Mouse (Mus musculus): ENCODE measurements around the gene Pcp4.

The Pcp4 gene

DNA sequence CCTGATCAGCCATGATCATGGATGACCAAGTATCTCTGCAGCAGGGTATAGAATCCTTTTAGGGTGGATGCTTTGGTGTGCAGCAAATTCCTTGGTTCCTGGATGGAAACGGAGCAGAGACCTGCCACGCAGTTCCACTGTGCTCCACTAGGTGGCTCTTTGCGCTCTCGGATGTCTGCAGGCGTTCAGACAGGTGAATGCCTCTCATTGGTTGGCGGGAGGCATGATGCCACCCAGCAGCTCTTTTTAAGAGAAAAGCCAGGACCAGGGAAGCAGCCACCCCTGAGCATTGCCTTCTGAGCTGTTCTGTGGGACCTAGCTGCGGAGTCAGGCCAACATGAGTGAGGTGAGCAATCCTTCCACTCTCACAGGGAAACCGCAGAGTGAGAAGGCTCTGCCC is at the start of gene Pcp4:
Gene Pcp4, plus strand, starts transcription at position 162 of the 400 bp plus-strand sequence.
- peak; percentile 48 for DNase-seq (ENCODE audit: low spot score)

DNA sequence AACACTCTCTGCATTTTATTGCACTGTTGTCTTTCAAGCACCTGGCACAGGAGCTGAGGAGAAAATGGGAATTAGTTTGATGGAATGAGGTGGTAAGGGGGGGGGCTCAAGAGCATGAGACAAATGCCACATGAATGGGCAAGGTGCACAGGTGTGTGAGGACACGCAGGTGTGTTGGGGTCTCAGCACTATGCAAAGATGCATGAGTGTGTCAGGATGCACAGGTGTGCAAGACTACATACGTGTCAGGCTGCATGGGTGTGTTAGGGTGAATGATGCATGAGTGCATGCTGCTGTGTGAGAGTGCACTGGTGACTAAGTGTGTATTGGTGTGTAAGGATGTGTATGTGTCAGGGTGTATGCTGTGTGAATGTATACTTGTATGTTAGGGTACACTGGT is 42.4 kb upstream of the Pcp4 start:
- DNase-seq (ENCODE audit: low spot score) = no peak

DNA sequence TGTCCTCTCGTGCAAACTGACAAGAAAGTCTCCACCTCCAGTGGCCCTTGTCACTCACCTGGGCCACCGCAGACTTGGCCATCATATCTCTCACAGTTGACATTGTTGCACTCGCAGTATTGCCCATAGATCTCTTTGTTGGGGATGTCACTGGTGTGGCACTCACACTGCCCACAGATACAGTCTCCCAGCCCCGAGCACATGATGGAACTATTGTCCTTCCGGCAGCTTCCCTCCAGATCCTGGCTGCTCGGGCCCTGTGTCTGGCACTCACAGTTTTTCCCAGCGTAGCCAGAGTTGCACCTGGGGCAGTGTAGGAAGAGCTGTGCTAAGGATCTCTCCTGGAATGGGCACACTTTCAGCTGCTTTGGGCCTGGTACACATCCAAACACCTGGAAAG is 40.7 kb upstream of the Pcp4 start:
- no peak for DNase-seq (ENCODE audit: low spot score)

DNA sequence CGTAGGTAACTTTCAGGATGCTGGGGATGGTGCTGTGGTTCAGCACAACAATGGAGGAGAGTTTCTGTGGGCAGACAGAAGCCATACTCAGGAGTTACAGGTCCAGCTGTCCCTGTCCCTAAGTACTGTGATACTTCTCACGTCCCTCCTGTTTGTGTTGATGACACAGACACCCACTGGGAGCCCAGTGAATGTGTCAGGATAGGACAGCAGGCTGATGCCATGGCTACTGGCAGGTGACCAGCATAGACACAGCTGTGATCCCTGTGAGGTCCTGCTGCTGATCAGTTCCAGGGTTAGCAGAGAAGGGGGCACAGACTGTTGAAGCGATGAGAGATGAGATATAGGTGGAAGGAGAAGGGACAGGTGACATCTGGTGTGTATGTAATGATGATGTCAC is 38.4 kb upstream of the Pcp4 start:
- DNase-seq (ENCODE audit: low spot score) = no peak

DNA sequence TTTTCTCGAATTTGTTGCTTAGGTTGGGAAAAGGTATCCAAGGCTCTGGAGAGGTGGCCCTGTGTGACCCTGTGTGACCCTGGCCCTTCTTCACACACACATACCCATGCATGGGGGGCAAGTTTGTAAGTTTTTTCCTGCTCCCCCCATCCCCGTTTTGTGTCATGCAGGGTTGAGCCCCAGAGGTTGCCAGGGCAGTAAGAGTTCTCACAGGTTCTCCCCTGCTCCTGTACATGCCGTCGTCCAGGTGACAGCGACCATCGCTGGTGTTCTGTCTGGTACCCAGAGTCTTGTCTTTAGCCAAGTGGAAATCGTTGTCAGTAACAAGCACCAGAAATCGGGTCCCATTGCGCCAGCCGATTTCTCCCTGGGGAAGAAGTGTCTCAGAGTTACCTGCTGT is 34.1 kb upstream of the Pcp4 start:
- DNase-seq (ENCODE audit: low spot score) = no peak

DNA sequence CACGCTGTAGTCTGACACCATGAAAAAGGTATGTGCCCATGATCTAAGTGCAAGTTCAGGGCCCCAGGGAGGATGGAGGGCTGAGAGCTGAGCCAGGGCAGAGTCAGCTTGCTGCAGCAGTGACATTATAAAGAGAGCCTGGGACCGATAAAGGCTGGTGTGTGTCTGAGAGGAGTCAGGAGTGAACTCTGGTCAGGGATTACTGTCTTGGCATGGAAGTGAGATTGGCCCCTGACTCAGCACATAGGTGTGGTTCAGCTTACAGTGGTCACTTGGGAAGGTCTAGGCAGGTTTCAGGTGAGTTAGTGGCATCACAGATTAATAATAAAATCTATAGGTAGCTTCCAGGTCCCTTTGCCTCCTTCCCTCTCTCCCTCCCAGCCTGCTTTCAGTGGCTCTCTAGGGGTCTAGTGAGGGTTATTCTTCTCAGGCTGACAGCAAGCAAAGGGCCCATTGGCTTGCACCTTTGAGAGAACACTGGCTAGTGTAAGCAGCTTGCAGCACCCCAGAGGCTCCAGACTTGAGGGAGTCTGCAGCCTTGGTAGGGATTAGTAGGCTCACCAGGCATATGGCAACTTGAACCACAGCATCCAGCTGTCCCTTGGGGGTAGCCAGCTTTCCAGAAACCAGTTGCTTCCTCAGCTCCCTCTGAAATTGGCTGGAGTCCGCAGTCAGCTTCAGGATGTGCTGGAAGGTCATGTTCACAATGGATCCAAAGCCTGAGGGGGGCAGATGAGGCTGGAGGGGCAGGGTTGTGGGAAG is 33.2 kb upstream of the Pcp4 start:
- DNase-seq (ENCODE audit: low spot score) = no peak

DNA sequence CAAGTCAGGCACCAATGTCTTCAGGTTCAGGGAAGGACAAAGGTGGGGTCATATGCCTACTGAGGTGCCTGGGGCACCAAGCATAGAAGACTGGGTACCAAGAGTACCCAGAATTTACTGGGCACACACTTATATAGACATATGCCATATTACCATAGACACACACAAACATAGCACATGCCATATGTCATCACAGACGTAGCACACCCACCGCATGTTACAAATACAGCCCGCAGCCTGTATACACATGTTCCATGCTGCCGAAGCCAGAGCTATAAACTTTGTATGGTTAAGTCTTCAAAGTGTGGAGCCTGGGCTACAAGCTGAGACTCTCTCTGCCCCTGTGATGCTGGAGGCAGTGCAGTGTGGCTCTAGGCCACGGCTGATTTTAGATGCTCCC is 28.5 kb upstream of the Pcp4 start:
- DNase-seq (ENCODE audit: low spot score) = no peak

DNA sequence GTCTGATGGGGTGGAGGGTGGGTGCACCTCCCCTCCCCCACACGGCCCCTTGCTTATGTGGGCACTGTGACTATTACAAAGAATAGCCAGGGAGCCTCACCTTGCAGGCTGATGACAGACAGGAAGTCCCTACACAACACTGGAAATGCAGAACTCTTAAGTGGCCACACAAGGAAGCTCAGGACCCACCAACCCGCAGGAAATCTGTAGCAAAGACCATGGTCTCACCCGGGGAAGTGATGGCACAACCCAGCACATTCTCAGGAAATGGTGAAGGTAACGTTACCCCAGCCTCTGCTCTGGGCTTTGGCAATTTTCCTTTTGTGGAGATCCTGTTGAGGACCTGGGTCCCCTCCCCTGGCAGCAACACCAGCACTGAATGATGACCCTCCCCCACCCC is 27.7 kb upstream of the Pcp4 start:
- DNase-seq (ENCODE audit: low spot score) = no peak

DNA sequence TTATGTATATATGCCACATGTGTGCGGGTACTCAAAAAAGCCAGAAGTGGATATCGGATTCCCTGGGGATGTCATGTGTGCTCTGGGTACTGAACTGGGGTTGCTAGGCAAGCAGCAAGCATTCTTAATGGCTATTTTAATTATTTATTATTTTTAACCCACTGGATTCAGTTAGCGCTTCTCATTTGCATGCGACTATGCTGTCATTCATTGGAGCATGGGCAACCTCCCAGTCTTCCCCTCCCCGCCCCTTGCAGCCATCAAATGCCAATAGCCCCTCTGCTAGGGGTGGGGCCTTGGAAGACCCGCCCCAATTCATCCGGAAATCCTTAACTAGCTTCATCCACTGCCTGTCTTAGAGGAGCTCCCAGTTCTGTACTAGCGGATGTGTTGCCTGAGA is 26.5 kb upstream of the Pcp4 start:
- DNase-seq (ENCODE audit: low spot score) = no peak

DNA sequence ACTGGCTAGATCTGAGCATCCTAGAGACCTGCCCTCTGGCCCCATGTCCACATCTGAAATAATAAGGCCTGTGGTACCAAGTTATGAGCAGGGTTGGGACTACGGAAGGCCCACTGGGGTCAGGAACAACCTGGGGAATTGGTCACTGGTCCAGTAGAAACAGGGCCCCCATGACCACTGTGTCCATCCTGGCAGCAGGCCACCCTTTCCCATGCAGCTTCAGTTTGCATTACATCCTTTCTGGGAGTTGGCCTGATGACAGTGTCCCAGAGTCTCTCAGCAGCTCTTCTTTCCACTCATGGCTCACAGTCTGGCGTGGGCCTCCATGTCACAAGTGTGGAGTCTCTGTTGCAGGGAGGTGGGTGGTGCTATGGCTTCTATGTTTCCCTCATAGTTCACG is 25.6 kb upstream of the Pcp4 start:
- DNase-seq (ENCODE audit: low spot score) = no peak

DNA sequence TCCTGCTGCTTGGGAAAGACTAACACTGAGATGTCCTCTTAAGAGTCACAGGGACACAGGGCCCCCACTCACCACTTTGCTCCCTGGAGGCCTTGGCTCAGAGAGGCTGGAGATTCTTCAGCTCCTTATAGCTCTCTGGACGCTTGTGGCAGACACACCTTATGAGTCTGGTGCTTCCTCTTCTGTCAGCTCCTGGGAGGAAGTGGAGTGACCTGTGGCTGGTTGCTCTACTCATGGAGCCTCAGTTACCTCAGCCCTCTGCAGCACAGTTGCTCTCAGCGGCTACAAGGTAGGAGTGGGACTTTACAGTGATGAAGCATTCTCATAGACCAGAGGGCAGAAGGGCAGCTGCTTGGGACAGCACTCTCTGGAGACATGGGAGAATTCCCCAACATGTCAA is 23.9 kb upstream of the Pcp4 start, which contains the start of gene Itgb2l:
Gene Itgb2l, minus strand, starts transcription at position 152 of the 400 bp plus-strand sequence.
- no peak for DNase-seq (ENCODE audit: low spot score)

DNA sequence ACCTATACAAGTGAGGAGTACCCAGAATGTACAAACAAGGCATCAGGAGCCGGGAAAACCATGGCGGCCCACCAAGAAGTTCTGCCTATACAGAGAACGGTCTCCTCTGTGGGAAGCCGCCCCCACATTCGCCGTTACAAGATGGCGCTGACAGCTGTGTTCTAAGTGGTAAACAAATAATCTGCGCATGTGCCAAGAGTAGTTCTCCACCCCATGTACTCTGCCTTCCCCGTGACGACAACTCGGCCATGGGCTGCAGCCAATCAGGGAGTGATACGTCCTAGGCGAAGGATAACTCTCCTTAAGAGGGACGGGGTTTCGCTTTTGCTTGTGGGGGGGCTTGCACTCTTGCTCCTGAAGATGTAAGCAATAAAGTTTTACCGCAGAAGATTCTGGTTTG is 16.5 kb upstream of the Pcp4 start:
- peak; percentile 7 for DNase-seq (ENCODE audit: low spot score)

DNA sequence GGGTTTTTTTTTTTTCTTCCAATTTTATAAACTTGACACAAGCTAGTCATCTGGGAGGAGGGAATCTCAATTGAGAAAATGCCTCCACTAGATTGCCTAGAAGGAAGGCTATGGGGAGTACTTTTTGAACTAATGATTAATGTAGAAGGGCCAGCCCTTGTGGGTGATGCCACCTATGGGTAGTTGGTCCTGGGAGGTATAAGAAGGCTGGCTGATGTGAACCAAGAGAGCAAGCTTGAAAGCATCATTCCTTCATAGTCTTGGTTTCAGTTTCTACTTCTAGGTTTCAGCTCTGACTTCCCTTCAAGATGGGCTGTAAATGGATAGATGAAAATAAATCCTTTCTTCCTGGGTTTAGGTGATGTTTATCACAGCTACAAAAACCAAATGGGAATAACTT is 13.3 kb upstream of the Pcp4 start:
- no peak for DNase-seq (ENCODE audit: low spot score)

DNA sequence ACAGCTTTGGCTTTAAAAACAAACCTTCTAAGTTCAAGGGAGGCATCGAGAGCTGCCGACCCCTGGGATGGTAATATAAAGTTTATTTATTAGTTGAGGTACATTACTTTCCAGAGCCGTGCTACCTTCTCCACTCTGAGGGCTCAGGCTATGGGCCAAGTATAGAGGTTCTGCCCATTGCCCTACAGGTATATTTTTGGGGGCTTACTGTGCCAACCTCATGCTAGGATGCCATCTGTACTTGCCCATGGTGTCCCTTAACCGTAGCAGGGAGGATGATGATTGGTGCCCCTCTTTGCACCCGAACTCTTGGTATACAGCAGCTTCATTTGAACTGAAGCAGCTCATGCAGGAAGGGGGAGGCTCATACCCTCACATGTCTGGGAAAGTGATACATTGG is 9.8 kb upstream of the Pcp4 start:
- no peak for DNase-seq (ENCODE audit: low spot score)

DNA sequence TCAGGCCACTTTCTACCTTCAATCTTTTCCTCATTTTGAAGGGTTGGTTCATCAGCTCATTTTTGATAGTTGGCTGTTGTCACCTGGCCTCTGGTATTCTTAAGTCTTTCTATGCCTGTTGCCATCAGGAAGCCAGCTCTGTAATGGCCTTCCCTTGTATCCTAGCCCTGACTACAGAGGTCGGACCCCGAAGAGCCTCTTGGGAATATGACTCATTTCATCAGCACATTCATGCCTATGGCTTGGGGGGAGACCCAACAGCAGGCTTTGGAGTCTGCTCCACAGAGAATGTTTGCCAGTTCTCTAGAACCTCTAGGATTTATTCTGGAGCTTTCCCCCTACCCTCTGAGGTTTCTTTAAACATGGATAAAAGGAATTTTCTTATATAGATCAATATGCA is 8.1 kb upstream of the Pcp4 start:
- DNase-seq (ENCODE audit: low spot score) = no peak

DNA sequence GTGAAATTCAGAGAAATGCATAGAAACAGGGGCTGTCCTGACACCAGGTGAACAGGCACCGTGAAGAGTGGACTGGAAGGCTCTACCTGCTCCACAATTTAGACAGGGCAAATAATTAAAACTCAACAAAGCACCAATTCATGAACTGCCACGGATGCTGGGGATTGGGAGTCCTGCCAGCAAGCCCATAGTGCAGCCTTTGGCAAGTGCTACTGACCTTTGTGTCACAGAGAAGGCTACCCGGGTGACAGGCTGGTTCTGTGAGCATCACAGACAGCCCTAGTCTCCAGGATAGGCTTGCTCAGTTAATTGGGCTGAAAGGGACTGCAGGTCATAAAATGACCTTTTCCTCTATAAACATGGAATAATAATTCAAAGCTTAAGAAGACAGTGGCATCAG is 6.6 kb upstream of the Pcp4 start:
- DNase-seq (ENCODE audit: low spot score) = no peak

DNA sequence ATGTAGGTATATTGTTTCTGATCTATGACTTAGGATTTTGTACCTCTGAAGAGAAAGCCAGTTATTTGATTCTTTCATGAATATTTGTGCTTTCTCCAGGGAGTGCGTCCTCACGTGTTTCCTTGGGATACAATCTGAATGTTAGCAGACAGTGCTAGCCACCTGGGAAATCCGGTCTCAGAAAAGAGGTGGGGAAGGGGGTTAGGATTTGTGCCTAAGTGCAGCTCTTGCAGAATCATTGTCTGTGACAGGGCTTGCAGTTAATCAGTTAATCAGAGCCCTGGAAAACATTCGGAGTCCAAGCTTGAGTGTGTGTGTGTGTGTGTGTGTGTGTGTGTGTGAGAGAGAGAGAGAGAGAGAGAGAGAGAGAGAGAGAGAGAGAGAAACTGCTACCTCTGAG is 605 bp downstream of the Pcp4 start:
- DNase-seq (ENCODE audit: low spot score) = no peak

DNA sequence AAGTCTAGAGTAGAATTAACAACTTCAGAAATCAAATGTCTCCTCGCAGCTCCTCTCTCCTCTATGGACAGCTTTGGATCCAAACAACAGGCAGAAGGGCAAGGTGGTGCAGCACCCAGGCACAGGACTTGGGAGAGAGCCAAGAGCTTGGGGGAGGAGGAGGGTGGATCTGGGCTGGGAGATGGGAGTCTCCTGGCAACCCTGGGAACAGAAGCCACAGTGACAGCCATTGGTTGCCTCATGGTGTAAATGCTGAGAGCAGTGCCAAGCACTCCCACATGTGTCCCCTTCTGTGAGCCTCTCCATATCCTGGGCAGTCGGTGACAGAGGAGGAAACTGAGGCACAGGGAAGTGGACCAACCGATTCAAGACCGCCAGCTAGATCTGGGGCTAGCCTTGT is 1.3 kb downstream of the Pcp4 start:
- DNase-seq (ENCODE audit: low spot score) = peak; percentile 6

DNA sequence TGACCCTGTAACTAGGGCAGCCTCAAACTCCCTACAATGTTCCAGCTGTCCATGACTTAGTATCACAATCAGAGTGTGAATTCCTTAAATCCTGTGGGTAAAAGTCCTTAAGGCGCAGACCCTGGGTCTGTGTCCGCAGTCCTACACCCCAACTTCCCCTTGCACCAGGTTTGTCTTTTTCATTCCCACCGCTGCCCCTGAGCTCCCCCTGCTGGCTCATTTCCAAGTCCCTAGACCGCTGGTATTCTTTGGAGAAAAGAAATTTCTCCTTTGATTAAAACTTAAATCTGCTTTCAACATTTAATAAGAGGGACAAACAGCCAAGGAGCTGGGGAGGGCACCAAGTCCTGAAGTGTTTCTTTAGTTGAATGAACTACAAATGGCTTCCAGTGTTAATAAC is 2.2 kb downstream of the Pcp4 start:
- no peak for DNase-seq (ENCODE audit: low spot score)

DNA sequence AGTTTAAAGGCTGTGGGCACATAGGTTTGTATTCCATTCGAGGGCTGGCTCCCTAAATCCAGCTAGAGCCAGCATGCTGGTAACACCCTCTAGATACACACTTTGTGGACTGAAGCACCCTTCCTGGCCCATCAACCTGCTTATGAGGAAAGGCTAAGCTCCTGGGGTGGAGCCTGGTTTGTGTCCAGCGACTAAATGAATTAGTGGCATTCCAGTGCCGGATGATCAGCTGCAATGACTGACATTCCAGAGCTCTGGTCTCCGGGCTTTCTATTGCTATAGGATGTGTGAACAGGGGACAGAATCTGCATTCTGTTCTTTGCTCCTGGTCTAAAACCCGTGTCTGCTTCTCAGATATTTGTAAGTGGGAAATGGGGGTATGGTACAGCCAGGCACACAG is 5.0 kb downstream of the Pcp4 start:
- DNase-seq (ENCODE audit: low spot score) = no peak

DNA sequence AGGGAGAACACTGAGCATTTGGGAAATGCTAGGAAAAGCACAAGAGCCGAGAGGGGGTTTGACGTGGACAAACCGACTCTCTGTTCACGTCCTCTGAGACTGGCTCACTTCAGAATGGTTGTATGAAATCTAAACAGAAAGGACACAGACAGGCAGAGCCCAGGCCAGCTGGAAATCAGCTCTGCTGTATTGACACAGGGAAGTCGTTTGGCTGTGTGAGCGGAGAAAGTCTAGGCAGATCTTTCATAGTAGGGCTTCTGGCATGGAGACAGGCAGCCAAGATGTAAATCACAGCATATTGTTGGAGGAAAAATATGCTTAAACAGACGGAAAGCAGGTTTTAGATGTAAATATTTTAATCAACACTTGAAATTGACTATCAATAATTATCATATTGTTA is 5.4 kb downstream of the Pcp4 start:
- no peak for DNase-seq (ENCODE audit: low spot score)

DNA sequence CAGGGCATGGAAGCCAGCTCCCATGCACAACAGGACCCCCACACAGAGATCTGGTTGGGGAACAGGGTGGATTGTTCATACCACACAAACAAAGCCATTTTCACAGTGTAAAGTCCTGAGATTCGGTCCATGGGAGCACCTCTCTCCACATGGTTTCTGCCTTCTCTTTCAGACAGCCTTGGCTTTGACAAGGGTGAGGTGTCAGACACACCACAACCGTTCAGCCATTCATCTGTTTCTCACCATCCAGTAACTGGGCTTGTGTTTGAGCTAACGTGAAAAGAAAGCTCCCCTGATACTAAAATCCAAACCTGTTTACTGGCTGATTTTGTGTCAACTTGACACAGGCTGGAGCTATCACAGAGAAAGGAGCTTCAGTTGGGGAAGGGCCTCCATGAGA is 6.8 kb downstream of the Pcp4 start:
- DNase-seq (ENCODE audit: low spot score) = no peak

DNA sequence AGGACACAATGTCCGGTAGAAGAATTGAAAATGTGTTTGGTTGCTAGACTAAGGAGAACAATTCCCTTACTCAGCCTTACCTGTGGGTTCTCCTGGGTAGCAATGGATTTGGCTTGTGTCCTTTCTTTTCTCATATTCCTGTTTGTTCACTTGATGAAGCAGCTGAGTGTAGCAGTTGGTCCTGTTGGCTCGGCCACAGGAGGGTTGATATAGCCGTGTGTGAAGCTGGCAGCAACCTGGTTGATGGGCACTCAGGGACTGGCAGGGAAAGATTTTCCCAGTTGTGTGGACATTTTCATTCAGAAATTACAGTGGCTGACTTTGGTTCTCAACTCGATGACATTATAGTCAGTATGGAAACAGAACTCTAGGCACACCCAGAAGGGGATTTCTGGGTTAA is 14.4 kb downstream of the Pcp4 start:
- no peak for DNase-seq (ENCODE audit: low spot score)

DNA sequence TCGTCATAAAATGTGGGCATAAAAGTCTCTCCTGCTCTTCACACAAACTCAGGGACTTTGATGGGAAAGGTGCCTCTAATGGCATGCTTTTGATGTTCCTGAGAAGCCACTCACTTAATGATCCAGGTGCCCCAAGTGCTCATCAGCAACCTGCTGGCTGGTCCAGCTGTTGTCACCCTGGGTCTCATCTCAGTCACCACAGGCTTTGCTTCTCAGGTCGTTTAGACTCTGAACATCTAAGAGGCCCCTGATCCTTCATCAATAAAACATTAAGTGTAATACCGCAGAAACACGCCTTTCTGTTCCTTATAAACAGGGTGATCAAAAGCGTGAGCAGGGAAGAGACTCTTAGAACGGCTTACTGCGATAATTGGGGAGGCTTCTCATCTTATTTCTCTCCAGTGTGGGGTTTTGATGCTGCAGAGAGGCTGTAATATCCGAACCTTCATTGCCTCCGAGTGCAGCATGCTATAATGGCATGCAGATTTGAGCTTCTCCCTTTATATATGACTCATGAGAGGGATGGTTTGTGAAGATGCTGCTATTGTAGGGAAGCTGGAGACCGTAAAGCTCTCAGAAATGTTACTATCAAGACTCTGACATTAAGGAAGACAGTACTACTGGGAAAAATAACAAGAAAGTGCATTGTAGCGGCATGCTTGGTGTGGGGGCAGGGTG is 19.7 kb downstream of the Pcp4 start:
- no peak for DNase-seq (ENCODE audit: low spot score)
